Mouse (Mus musculus) liver, embryonic 14.5 days (tissue): ENCODE results near the gene Traf3ip3.

ENCODE experiments used
- CTCF ChIP-seq: IDR thresholded peaks from 2 replicates; pipeline ENCODE4 v1.5.1; 2016; ENCODE audit warnings: antibody characterized with exemption, low read depth, control low read depth
- EP300 ChIP-seq: IDR thresholded peaks from 2 replicates; pipeline ENCODE4 v1.6.1; 2016; ENCODE audit warnings: antibody characterized with exemption, low read depth

GRCm38 (mm10) chr1:193130456-193130825 lies 71.1 kb downstream of the Traf3ip3 start:
- TF ChIP-seq EP300 = no peak
- TF ChIP-seq CTCF = no peak
